Mouse (Mus musculus) heart, adult 2 months (tissue): ENCODE data around the gene Srp72. TPM values are rescaled to one million over a fixed set of nuclear protein-coding genes. Genes with fewer than 3 reads are reported as not detected.
"Not testable (repeated sequence)": the region's sequence is repeated elsewhere in the genome, so short reads cannot be mapped to it uniquely, and the experiment has no call there.

Experiments
- DNase-seq, 2 experiments: peaks; one replicate each; pipeline ENCODE4 v3.0.0; 2021
- H3K27ac ChIP-seq: fragments of 200-600 bp; 2 replicates; pipeline ENCODE4 v1.8.1; 2022
- H3K27me3 ChIP-seq: fragments of 200-500 bp; 2 replicates; pipeline ENCODE4 v1.6.1; 2012; ENCODE audit warnings: mild to moderate bottlenecking, low read length, inconsistent platforms, mixed read lengths; ENCODE audit not compliant: control insufficient read depth, insufficient read depth
- H3K36me3 ChIP-seq: fragments of 200-500 bp; 2 replicates; pipeline ENCODE4 v1.6.1; 2012; ENCODE audit warnings: low read length, inconsistent platforms; ENCODE audit not compliant: control insufficient read depth, insufficient read depth
- H3K4me1 ChIP-seq: fragments of 200-500 bp; 2 replicates; pipeline ENCODE4 v1.6.1; 2011; ENCODE audit warnings: low read length; ENCODE audit not compliant: control insufficient read depth, insufficient read depth
- H3K4me3 ChIP-seq: fragments of 200-600 bp; 2 replicates; pipeline ENCODE4 v1.8.1; 2022
- H3K79me2 ChIP-seq: fragments of 200-500 bp; replicated peaks from 2 replicates; pipeline ENCODE4 v1.6.1; 2012; ENCODE audit warnings: mild to moderate bottlenecking, inconsistent platforms, low read length, moderate library complexity, mixed read lengths; ENCODE audit not compliant: control insufficient read depth, insufficient read depth
- H3K9ac ChIP-seq: fragments of 200-500 bp; 2 replicates; pipeline ENCODE4 v1.6.1; 2012; ENCODE audit warnings: low read depth, mild to moderate bottlenecking, control low read depth, inconsistent platforms, low read length, mixed read lengths
- CTCF ChIP-seq: fragments of 200-600 bp; IDR thresholded peaks from 2 replicates; pipeline ENCODE4 v1.8.1; 2022; ENCODE audit warnings: antibody characterized with exemption, mild to moderate bottlenecking, moderate library complexity
- EP300 ChIP-seq: fragments of 200-500 bp; IDR thresholded peaks from 2 replicates; pipeline ENCODE4 v1.6.1; 2011; ENCODE audit warnings: low read depth, low read length, control low read depth; ENCODE audit not compliant: insufficient read depth
- POLR2A ChIP-seq: fragments of 200-500 bp; IDR thresholded peaks from 2 replicates; pipeline ENCODE4 v1.6.1; 2011; ENCODE audit warnings: mild to moderate bottlenecking, low read depth, low read length, control low read depth; ENCODE audit not compliant: insufficient read depth
- WGBS: fragments of 180-500 bp; shearing (Covaris S2); methylation state at CpG from one replicate; pipeline ENCODE4 v1.1.7; 2018; 5-methylcytosine and 5-hydroxymethylcytosine counted together
- intact Hi-C: fragments of 180-260 bp; cut with DNase I; formaldehyde crosslinking; loops from one replicate; pipeline ENCODE4 v1.15.1; 2025
- polyA plus RNA-seq: library from polyadenylated mRNA; depleted of rRNA; stranded (reverse); fragments of >200 nt; gene quantifications from 2 replicates; pipeline ENCODE4 v1.2.3, GENCODE M21; 2012
- total RNA-seq, 2 experiments: library from RNA; stranded (reverse); gene quantifications; 2 replicates each; pipeline ENCODE4 v1.2.3; 2021

The Srp72 gene
- total and polyA plus RNA-seq, 3 experiments = 16.3 to 56.2 (median 51.5) TPM

DNA sequence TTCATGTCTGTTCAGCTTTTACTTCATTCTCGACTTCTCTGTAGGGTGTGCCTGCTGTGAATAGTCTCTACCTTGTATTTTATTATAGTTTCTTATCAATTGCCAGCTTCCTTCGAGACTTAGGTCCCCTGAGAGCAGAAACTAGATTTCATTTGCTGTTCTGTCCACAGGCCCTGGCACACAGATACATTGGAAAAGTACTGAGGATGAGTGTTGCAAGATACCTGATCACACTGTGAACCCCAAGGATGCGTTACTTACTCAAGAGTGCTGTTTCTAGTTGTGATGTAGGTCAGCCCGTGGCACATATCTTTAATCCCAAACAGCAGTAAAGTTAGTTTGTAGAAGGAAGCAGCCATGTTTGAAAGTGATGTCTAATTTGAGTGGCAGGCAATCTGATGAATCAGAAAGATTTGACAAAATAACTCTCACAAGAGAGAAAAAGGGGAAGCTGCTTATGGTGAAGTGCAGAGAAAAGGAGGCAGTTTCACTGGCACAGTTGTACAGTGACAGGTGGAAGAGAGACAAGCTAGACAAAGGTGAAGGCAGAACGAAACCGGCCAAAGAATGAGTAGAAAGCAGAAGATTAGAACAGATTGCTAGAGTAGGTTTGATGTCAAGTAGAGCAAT is 20.1 kb upstream of the Srp72 start:
- peaks cover 10% of the 10 kb centered on the region for H3K4me1 ChIP-seq
- no peak overlapping the region for H3K4me3 ChIP-seq
- TF ChIP-seq POLR2A = no peak
- TF ChIP-seq EP300 = no peak
- TF ChIP-seq CTCF = no peak
- no peak overlapping the region for H3K9ac ChIP-seq
- H3K27me3 ChIP-seq = no peaks in the 10 kb centered on the region
- 47% methylated on average over 6 of the region's 6 CpGs for WGBS
- no peak overlapping the region for H3K27ac ChIP-seq
- H3K36me3 ChIP-seq = peaks cover 25% of the 10 kb centered on the region
- H3K79me2 ChIP-seq = peaks cover 2% of the 10 kb centered on the region
- intact Hi-C loops = no loop called here
- no peak for DNase-seq

DNA sequence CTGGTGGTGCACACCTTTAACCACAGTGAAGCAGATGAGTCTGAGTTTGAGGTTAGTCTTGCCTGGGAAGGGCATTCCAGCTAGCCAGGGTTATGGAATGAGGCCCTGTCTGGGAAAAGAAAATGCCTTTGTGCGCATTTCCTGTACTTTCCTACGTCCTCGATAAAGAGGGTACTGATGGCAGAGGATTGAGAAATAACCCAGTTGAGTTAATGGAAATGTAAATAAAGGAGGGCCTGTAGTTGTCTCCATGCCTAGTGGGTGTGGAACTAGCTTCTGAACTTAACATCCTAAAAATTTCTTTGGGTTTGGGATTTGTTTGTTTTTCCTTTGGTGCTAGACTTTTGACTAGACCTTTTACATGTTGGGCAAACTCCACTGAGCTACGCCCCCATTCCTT is 19.0 kb upstream of the Srp72 start:
- intact Hi-C loops = no loop called here
- 55% methylated on average over 4 of the region's 4 CpGs for WGBS

DNA sequence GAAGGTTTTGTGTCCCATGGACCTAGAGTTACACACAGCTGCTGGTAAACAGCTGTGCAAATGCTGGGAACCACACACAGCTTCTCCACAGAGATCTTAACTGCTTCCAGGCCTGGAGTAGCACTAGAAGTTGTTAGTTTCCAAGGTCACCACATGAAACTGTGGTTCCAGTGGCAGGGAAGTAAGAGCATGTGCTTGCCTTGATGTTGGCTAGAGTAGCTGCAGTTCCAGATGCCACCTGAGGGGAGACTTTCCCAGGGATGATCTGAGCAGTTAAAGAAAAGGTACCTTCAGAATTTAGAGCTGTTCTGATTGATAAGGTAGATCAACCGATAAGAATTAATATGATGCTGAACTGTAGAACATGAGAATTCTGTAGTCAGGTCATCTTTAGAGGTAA is 16.5 kb upstream of the Srp72 start:
- Histone ChIP-seq H3K9ac (no peak overlapping the region), H3K4me3 (no peak overlapping the region), H3K27ac (no peak overlapping the region), H3K4me1 (peaks cover 8% of the 10 kb centered on the region), H3K36me3 (peaks cover 28% of the 10 kb centered on the region), H3K27me3 (no peaks in the 10 kb centered on the region), H3K79me2 (peaks cover 2% of the 10 kb centered on the region)
- no peak for DNase-seq
- WGBS = 94% methylated on average over 1 of the region's 1 CpGs
- intact Hi-C loops = no loop called here
- peak; percentile 41 for TF ChIP-seq CTCF
- no peak for TF ChIP-seq POLR2A
- no peak for TF ChIP-seq EP300

More for the DNA sequence above, 19.0 kb upstream of the Srp72 start:
- Histone ChIP-seq H3K9ac (no peak overlapping the region), H3K27ac (no peak overlapping the region), H3K79me2 (peaks cover 2% of the 10 kb centered on the region), H3K36me3 (peaks cover 27% of the 10 kb centered on the region), H3K4me3 (no peak overlapping the region), H3K27me3 (no peaks in the 10 kb centered on the region), H3K4me1 (peaks cover 10% of the 10 kb centered on the region)
- no peak for TF ChIP-seq POLR2A
- DNase-seq = no peak

DNA sequence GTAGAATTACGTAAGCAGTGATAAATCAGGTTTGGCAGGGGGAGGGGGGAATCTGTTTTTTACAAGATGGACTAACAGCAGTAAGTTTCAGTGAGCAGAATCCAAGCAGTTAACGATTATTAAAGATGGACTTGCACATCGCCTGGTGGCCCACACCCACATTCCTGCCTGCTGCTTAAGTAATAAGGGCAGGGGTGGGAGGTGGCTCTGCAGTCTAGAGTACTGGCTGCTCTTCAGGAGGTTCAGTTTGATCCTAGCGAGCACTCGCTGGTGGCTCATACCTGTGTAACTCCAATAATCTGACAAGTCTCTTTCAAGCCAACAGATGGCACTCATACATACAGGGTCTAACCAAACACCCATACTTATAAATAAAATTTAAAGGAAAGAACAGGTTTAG is 14.9 kb upstream of the Srp72 start:
- H3K27me3 ChIP-seq = no peaks in the 10 kb centered on the region
- peaks cover 4% of the 10 kb centered on the region; the same call in 1 of the 2 replicates for H3K4me1 ChIP-seq
- H3K4me3 ChIP-seq = no peak overlapping the region
- no peak for DNase-seq
- H3K36me3 ChIP-seq = peaks cover 24% of the 10 kb centered on the region
- H3K79me2 ChIP-seq = peaks cover 2% of the 10 kb centered on the region
- no peak for TF ChIP-seq POLR2A
- TF ChIP-seq CTCF = no peak
- TF ChIP-seq EP300 = no peak
- intact Hi-C loops = no loop called here
- H3K9ac ChIP-seq = no peak overlapping the region
- no peak overlapping the region for H3K27ac ChIP-seq
- WGBS = 74% methylated on average over 5 of the region's 5 CpGs

DNA sequence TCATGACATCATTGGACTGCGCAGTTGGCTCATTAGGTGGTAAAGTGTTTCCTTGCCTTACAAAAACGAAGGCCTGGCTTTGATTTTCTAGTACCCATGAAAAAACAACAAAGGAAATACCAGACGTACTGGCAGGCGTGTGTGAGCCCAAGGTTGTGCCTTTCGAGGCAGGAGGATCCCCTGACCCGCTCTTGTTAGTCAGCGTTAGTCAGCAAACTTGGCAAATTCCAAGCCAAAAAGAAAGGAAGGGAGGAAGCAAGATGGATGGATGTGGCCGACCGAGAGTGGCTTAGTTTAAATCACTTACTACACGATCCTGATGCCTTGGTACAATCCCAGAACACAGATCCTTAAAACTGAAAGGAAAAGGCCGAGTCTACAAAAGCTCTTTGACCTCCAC is 11.9 kb upstream of the Srp72 start:
- Histone ChIP-seq H3K9ac (no peak overlapping the region), H3K27ac (no peak overlapping the region), H3K27me3 (no peaks in the 10 kb centered on the region), H3K4me1 (no peaks in the 10 kb centered on the region), H3K79me2 (no peaks in the 10 kb centered on the region), H3K4me3 (no peak overlapping the region), H3K36me3 (peaks cover 17% of the 10 kb centered on the region)
- WGBS = 73% methylated on average over 11 of the region's 11 CpGs
- TF ChIP-seq EP300 (no peak), CTCF (no peak), POLR2A (no peak)
- no peak for DNase-seq
- intact Hi-C loops = no loop called here

DNA sequence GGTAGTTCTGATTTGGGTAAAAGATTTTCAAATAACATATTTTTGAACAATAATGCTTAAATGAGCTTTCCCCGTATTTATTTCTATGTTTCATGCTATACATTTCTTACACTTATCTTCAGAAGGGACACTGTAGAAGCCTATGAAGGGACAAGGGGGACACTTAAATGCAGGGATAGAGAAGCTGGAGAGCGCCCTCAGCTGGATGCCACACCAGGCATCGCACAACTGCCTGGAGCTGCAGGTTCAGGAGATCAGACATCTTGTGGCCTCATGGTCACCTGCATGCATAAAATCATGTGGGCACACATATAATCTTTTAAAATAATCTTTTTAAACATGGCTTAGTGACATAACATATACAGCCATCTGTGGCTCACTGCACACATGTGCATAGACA is 9.8 kb upstream of the Srp72 start:
- no peak for DNase-seq
- no peak overlapping the region for H3K9ac ChIP-seq
- H3K27me3 ChIP-seq = no peaks in the 10 kb centered on the region
- no peak overlapping the region for H3K27ac ChIP-seq
- H3K4me3 ChIP-seq = no peak overlapping the region
- 86% methylated on average over 3 of the region's 3 CpGs for WGBS
- H3K4me1 ChIP-seq = no peaks in the 10 kb centered on the region
- H3K79me2 ChIP-seq = no peaks in the 10 kb centered on the region
- TF ChIP-seq POLR2A (no peak), CTCF (peak; percentile 51)
- peaks cover 10% of the 10 kb centered on the region for H3K36me3 ChIP-seq
- intact Hi-C loops = no loop called here

DNA sequence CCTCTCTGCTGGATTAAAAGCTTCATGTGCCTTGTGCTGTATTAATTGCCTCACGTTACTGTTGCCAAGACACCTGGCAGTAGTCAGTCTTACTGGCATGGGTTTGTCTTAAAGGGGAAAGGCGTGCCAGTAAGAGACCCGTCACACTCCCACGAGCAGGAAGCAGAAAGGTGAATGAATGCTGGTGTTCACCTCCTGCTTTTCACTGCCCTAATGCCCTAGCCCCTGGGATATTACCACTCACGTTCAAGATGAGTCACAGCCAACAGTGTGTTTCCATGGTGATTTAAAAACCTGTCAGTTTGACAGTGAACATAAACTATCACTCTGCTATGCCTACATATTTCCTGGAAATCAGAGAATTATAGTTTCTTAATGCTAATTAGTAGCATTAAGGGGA is 5.2 kb upstream of the Srp72 start:
- intact Hi-C loops = no loop called here
- no peaks in the 10 kb centered on the region; the same call in 1 of the 2 replicates for H3K79me2 ChIP-seq

DNA sequence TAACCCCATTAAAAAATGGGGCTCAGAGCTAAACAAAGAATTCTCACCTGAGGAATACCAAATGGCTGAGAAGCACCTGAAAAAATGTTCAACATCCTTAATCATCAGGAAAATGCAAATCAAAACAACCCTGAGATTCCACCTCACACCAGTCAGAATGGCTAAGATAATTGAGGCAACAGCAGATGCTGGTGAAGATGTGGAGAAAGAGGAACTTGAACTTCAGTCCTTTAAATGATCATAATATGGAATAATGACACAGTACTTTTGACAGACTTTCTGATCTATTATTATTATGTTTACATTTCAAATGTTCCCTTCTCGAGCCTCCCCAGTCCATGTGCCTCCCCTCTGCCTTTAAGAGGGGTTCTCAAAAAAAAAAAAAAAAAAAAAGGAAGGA is 3.4 kb upstream of the Srp72 start:
- H3K79me2 ChIP-seq, H3K4me3 ChIP-seq, intact Hi-C loops, H3K27me3 ChIP-seq, H3K27ac ChIP-seq, H3K36me3 ChIP-seq, DNase-seq, H3K4me1 ChIP-seq, H3K9ac ChIP-seq: not testable (repeated sequence)
- 78% methylated on average over 1 of the region's 1 CpGs for WGBS

More for the DNA sequence above, 5.2 kb upstream of the Srp72 start:
- Histone ChIP-seq H3K9ac (no peak overlapping the region), H3K36me3 (peaks cover 6% of the 10 kb centered on the region), H3K4me3 (no peak overlapping the region), H3K4me1 (peaks cover 3% of the 10 kb centered on the region), H3K27ac (no peak overlapping the region), H3K27me3 (no peaks in the 10 kb centered on the region)
- 48% methylated on average over 5 of the region's 5 CpGs for WGBS
- no peak for DNase-seq
- TF ChIP-seq CTCF = no peak
- no peak for TF ChIP-seq POLR2A
- no peak for TF ChIP-seq EP300
